ENCODE assay signal across 14 mouse cellular contexts in the genomic region with DNA sequence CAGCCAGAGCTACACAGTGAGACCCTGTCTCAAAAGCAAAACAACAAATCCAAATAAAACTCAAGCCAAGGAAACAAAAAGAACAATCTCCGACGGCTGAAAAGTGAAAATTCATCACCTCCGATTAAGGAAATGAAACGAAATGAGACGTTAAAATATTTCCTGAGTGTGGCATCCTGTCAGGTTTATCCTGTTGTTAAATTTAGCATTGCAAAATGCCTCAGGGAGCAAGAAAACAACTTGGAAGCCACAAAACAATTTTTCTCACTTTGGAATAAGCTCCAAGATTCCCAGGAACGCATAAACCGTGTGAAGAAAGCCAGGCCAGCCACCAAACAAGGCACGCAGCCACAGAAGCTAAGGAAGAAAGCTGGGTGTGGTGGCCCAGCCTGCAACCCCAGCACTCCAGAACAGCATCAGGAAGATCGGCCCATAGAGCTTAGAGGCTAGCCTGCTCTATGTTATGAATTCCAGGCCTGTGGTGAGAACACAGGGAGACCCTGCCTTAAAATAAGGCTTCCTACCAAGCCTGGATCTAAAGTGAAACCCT. TPM values are rescaled to one million over a fixed set of nuclear protein-coding genes. Genes with fewer than 3 reads are reported as not detected.
A peak's percentile ranks its signal among the peaks of the same experiment; 100 is the strongest.
DNase-seq lines count a peak whose midpoint lies in the region; ATAC-seq and TF ChIP-seq lines count a peak whose summit lies in the region.
"Had no signal": no experiment of that assay in that cellular context is flagged by ENCODE, and none has a peak within 500 bp of the region (broad histone marks: within the 10 kb centered on the region; RNA-seq: fewer than 3 reads in every experiment).

No protein-coding gene starts in this region.

- peak overlapping the region; percentile 55; the same call in 1 of the 2 replicates for H3K27ac ChIP-seq in olfactory bulb, adult 2 months (ENCODE audit: insufficient read depth, low read depth, low read length)
- H3K27ac ChIP-seq: neural tube, embryonic 15.5 days had no signal

- no peak overlapping the region for H3K4me3 ChIP-seq in olfactory bulb, adult 2 months (ENCODE audit: insufficient read depth, low read depth, low read length)
- H3K4me3 ChIP-seq: neural tube, embryonic 15.5 days had no signal

- peak; percentile 11 for DNase-seq in adrenal gland, adult 2 months
- DNase-seq in adrenal gland, postnatal 14 days, result no peak
- peak; percentile 36 for DNase-seq in kidney, adult 11 months
- no peak for DNase-seq in kidney, postnatal 10 days
- DNase-seq in kidney, adult 18-20 months, result peak; percentile 18
- no peak for DNase-seq in layer of hippocampus, postnatal 25 days (ENCODE audit: extremely low spot score in 1 of 2, low spot score in 1 of 2)
- DNase-seq: cerebellum, postnatal 25 days had no signal

- 53% methylated on average over 9 of the region's 9 CpGs for WGBS in olfactory bulb, adult 2 months

- no peak for ATAC-seq in CD4-positive, CD25-positive, alpha-beta regulatory T cell, adult 4 months
- ATAC-seq: forebrain, embryonic 16.5 days had no signal

- TF ChIP-seq POLR2A in olfactory bulb, adult 2 months (IDR thresholded peaks at IDR 0.05; ENCODE audit: insufficient read depth, low read depth, low read length), result no peak

- H3K4me1 ChIP-seq in olfactory bulb, adult 2 months (ENCODE audit: control insufficient read depth, insufficient read depth, low read length), result peaks cover 7% of the 10 kb centered on the region

- TF ChIP-seq CTCF in olfactory bulb, adult 2 months (IDR thresholded peaks at IDR 0.05; ENCODE audit: insufficient read depth, low read depth, low read length), result no peak

RNA-seq across cellular contexts. Expression of gene Rasa4, which starts 6.6 kb away (rescaled TPM):
- total RNA-seq in adrenal gland, adult 2 months (2021), result 10 to 100 TPM; 10.5 to 14.7 TPM
- 29.5 and 34.4 TPM in 2 replicates for polyA plus RNA-seq in adrenal gland, adult 2 months (2012; rRNA removed)
- total RNA-seq in adrenal gland, postnatal 14 days (2021), result 9.1 and 13.8 TPM in 2 replicates
- polyA plus RNA-seq in olfactory bulb, adult 2 months (2012; ENCODE audit: insufficient read depth, insufficient read length, low replicate concordance, missing spikeins), result not detected in 2 replicates
- 1 to 10 TPM; 1.7 to 2.8 TPM for polyA plus RNA-seq in CD4-positive, CD25-positive, alpha-beta regulatory T cell, adult 4 months (2017; shearing (Covaris generic))
- total RNA-seq in layer of hippocampus, postnatal 25 days (2021), result 1 to 10 TPM; 2.5 to 3.4 TPM

RNA-seq across cellular contexts. Expression of gene Upk3bl, which starts 22.8 kb away (rescaled TPM):
- under 1 TPM in 1 of 2 experiments, not detected in 1; 0.35 TPM for total RNA-seq in adrenal gland, adult 2 months (2021)
- polyA plus RNA-seq in adrenal gland, adult 2 months (2012; rRNA removed), result 0.30 TPM in 1 of 2 replicates, not detected in the other
- not detected in 2 replicates for total RNA-seq in adrenal gland, postnatal 14 days (2021)
- not detected in 2 replicates for polyA plus RNA-seq in olfactory bulb, adult 2 months (2012; ENCODE audit: insufficient read depth, insufficient read length, low replicate concordance, missing spikeins)
- not detected for polyA plus RNA-seq in CD4-positive, CD25-positive, alpha-beta regulatory T cell, adult 4 months (2017; shearing (Covaris generic))
- total RNA-seq in layer of hippocampus, postnatal 25 days (2021), result not detected
- total RNA-seq: G1E; heart, adult 18-20 months; layer of hippocampus, postnatal 36 days had no signal
- polyA plus RNA-seq: forebrain, embryonic 16.5 days; G1E; neural tube, embryonic 15.5 days had no signal

RNA-seq across cellular contexts. Expression of gene Upk3b, which starts 38.8 kb away (rescaled TPM):
- total RNA-seq in adrenal gland, adult 2 months (2021), result 10 to 100 TPM in 1 of 2 experiments, 1 to 10 TPM in 1; 8.8 to 10.8 TPM
- polyA plus RNA-seq in adrenal gland, adult 2 months (2012; rRNA removed), result 8.5 and 8.9 TPM in 2 replicates
- 8.2 and 11.7 TPM in 2 replicates for total RNA-seq in adrenal gland, postnatal 14 days (2021)
- polyA plus RNA-seq in olfactory bulb, adult 2 months (2012; ENCODE audit: insufficient read depth, insufficient read length, low replicate concordance, missing spikeins), result not detected in 2 replicates
- not detected for polyA plus RNA-seq in CD4-positive, CD25-positive, alpha-beta regulatory T cell, adult 4 months (2017; shearing (Covaris generic))
- not detected for total RNA-seq in layer of hippocampus, postnatal 25 days (2021)
- total RNA-seq: layer of hippocampus, postnatal 36 days had no signal
- polyA plus RNA-seq: forebrain, embryonic 16.5 days; G1E had no signal

RNA-seq across cellular contexts. Expression of gene Polr2j, which starts 39.4 kb away (rescaled TPM):
- 10 to 100 TPM; 88.6 to 94.3 TPM for total RNA-seq in adrenal gland, adult 2 months (2021)
- 22.3 and 34.0 TPM in 2 replicates for polyA plus RNA-seq in adrenal gland, adult 2 months (2012; rRNA removed)
- total RNA-seq in adrenal gland, postnatal 14 days (2021), result 82.7 and 86.4 TPM in 2 replicates
- not detected in 2 replicates for polyA plus RNA-seq in olfactory bulb, adult 2 months (2012; ENCODE audit: insufficient read depth, insufficient read length, low replicate concordance, missing spikeins)
- 100 to 1,000 TPM; 119 to 120 TPM for polyA plus RNA-seq in CD4-positive, CD25-positive, alpha-beta regulatory T cell, adult 4 months (2017; shearing (Covaris generic))
- 10 to 100 TPM; 72.0 to 86.0 TPM for total RNA-seq in layer of hippocampus, postnatal 25 days (2021)

RNA-seq across cellular contexts. Expression of gene Lrwd1, which starts 58.8 kb away (rescaled TPM):
- total RNA-seq in adrenal gland, adult 2 months (2021), result 10 to 100 TPM in 1 of 2 experiments, 1 to 10 TPM in 1; 8.0 to 11.9 TPM
- polyA plus RNA-seq in adrenal gland, adult 2 months (2012; rRNA removed), result 24.8 and 26.6 TPM in 2 replicates
- 11.2 and 15.5 TPM in 2 replicates for total RNA-seq in adrenal gland, postnatal 14 days (2021)
- not detected in 2 replicates for polyA plus RNA-seq in olfactory bulb, adult 2 months (2012; ENCODE audit: insufficient read depth, insufficient read length, low replicate concordance, missing spikeins)
- polyA plus RNA-seq in CD4-positive, CD25-positive, alpha-beta regulatory T cell, adult 4 months (2017; shearing (Covaris generic)), result 10 to 100 TPM; 26.1 to 58.9 TPM
- total RNA-seq in layer of hippocampus, postnatal 25 days (2021), result 10 to 100 TPM; 11.9 to 15.9 TPM

Comparison
In these comparisons a context has a peak if more than half of its experiments do, and no peak if none do; other contexts are left out.
1. DNase-seq: peak in adrenal gland, adult 2 months (single experiment), kidney, adult 11 months (single experiment) and kidney, adult 18-20 months (single experiment); none in adrenal gland, postnatal 14 days (single experiment), kidney, postnatal 10 days (single experiment) and layer of hippocampus, postnatal 25 days (0 of 2).